Mouse (Mus musculus) megakaryocyte, embryonic 14.5 days (primary cell): ENCODE measurements at regions not wholly inside any gene's neighbourhood (a gene's known extent, or its start where the extent isn't known, plus 50 kb on each side); places are given as distances from the start of the nearest gene placed in this dataset.
"Not testable (repeated sequence)": the region's sequence is repeated elsewhere in the genome, so short reads cannot be mapped to it uniquely, and the experiment has no call there.

Experiments used
- H3K27me3 ChIP-seq: replicated peaks from 2 replicates; pipeline ENCODE3; 2012; ENCODE audit warnings: inconsistent platforms
- H3K36me3 ChIP-seq: replicated peaks from 2 replicates; pipeline ENCODE3; 2012; ENCODE audit warnings: low read length, inconsistent platforms, mixed read lengths
- H3K4me1 ChIP-seq: 2 replicates; pipeline ENCODE4 v1.6.1; 2012; ENCODE audit warnings: inconsistent platforms
- H3K4me3 ChIP-seq: replicated peaks from 2 replicates; pipeline ENCODE3; 2012; ENCODE audit warnings: moderate library complexity, mild to moderate bottlenecking, inconsistent platforms
- H3K9me3 ChIP-seq: 2 replicates; pipeline ENCODE4 v1.6.1; 2012; ENCODE audit warnings: inconsistent platforms
- FLI1 ChIP-seq: IDR thresholded peaks from 2 replicates; pipeline ENCODE4 v1.6.1; 2012; ENCODE audit warnings: low read length, inconsistent platforms, mixed read lengths
- GATA1 ChIP-seq: IDR thresholded peaks from 3 replicates; pipeline ENCODE4 v1.6.1; 2012; ENCODE audit warnings: mixed read lengths, low read length, inconsistent platforms, borderline replicate concordance

- TF ChIP-seq FLI1 = no peak
- TF ChIP-seq GATA1 = no peak
- Histone ChIP-seq H3K4me1 (no peaks in the 10 kb centered on the region), H3K4me3 (no peak overlapping the region), H3K36me3 (no peaks in the 10 kb centered on the region), H3K9me3 (peaks cover 90% of the 10 kb centered on the region), H3K27me3 (no peaks in the 10 kb centered on the region)
These were observed 369.6 kb downstream of the Dok5 start for GRCm38 (mm10) chr2:171101180-171101579.

DNA sequence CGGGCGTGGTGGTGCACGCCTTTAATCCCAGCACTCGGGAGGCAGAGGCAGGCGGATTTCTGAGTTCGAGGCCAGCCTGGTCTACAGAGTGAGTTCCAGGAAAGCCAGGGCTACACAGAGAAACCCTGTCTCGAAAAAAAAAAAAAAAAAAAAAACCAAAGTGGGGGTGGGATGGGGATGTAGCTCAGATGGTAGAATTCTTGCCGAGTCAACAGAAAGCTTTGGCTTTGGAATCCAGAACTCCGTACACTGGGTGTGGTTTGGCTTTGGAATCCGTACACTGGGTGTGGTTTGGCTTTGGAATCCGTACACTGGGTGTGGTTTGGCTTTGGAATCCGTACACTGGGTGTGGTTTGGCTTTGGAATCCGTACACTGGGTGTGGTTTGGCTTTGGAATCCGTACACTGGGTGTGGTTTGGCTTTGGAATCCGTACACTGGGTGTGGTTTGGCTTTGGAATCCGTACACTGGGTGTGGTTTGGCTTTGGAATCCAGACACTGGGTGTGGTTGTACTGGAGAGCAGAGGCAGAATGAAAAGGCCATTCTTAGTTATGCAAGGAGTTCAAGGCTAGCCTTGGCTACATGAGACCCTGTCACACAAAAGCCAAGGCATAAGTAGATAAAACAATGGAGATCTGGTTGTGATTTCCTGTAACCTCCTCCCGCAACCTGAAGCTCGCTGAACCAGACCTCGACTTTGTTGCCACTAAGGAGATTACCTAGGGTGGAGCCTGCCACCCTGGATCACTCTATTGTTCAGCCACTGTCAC, 388.6 kb downstream of the Dok5 start:
- H3K36me3 ChIP-seq, H3K27me3 ChIP-seq, H3K4me3 ChIP-seq, H3K4me1 ChIP-seq: not testable (repeated sequence)
- peaks cover 79% of the 10 kb centered on the region for H3K9me3 ChIP-seq

- TF ChIP-seq GATA1 (no peak), FLI1 (no peak)
- peaks cover 77% of the 10 kb centered on the region for H3K9me3 ChIP-seq
- H3K27me3 ChIP-seq = no peaks in the 10 kb centered on the region
- H3K36me3 ChIP-seq = no peaks in the 10 kb centered on the region
- no peaks in the 10 kb centered on the region for H3K4me1 ChIP-seq
- H3K4me3 ChIP-seq = no peak overlapping the region
These were observed 403.2 kb downstream of the Dok5 start for GRCm38 (mm10) chr2:171134794-171135193.
